ENCODE assay signal across 9 mouse cellular contexts in the genomic region with DNA sequence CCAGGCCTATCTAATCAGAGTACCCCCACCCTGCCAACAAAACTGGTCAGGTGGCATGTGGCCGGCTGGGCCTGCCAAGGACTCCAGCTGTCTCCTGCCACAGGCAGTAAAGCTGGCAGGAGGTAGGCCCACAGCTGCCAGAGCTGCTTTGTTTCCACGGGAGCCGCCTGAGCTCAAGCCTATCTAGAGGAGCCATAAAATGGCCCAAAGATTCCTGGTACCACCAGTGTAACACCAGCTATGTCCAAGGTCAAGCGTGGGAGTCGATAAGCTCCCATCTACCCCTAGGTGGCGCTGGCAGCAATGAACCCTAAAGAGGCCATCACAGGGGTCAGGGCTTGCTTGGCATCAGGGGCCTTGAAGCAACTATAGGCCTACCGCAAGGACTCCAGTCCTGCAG. TPM values are rescaled to one million over a fixed set of nuclear protein-coding genes. Genes with fewer than 3 reads are reported as not detected.
DNase-seq lines count a peak whose midpoint lies in the region; ATAC-seq and TF ChIP-seq lines count a peak whose summit lies in the region.
"Had no signal": no experiment of that assay in that cellular context is flagged by ENCODE, and none has a peak within 500 bp of the region (broad histone marks: within the 10 kb centered on the region; RNA-seq: fewer than 3 reads in every experiment).

No protein-coding gene starts in this region.

- H3K4me1 ChIP-seq in kidney, embryonic 16.5 days (ENCODE audit: insufficient read depth, low read length), result no peaks in the 10 kb centered on the region

- no peak overlapping the region for H3K4me3 ChIP-seq in layer of hippocampus, adult 2 months
- no peak overlapping the region for H3K4me3 ChIP-seq in kidney, embryonic 16.5 days (ENCODE audit: low read length)

- DNase-seq in layer of hippocampus, adult 2 months (ENCODE audit: low spot score in 2 of 2), result no peak
- DNase-seq in layer of hippocampus, postnatal 36 days, result no peak
- peak; percentile 34 for DNase-seq in adipocyte (ENCODE audit: low spot score)
- peak; percentile 78 for DNase-seq in gastrocnemius, postnatal 14 days
- DNase-seq in urinary bladder, postnatal 10 days (ENCODE audit: low spot score), result no peak
- no peak for DNase-seq in layer of hippocampus, postnatal 14 days (ENCODE audit: low spot score in 2 of 2)

- no peak overlapping the region for H3K27ac ChIP-seq in layer of hippocampus, adult 2 months
- 0 out of 2 replicates have a peak overlapping the region, but pooled peaks have one; percentile 12 for H3K27ac ChIP-seq in kidney, embryonic 16.5 days (ENCODE audit: low read length)
- H3K27ac ChIP-seq: macrophage had no signal

- H3K36me3 ChIP-seq in kidney, embryonic 16.5 days (ENCODE audit: insufficient read depth, low read length), result peaks cover 10% of the 10 kb centered on the region; the same call in 1 of the 2 replicates

- no peak overlapping the region for H3K4me2 ChIP-seq in kidney, embryonic 16.5 days (replicated peaks; ENCODE audit: low read depth, low read length)

- intact Hi-C loops in gastrocnemius, postnatal 14 days (cut with DNase I; ENCODE audit: low total_unique reads), result no loop called here

- peaks cover 4% of the 10 kb centered on the region; the same call in 1 of the 2 replicates for H3K9me3 ChIP-seq in kidney, embryonic 16.5 days (ENCODE audit: low read length)

- ATAC-seq in kidney, embryonic 16.5 days (ENCODE audit: low FRiP score, low TSS enrichment), result 0 out of 2 replicates have a peak, but pooled peaks have one; percentile 36
- ATAC-seq in megakaryocyte-erythroid progenitor cell, adult 5-6 weeks (replicated peaks; ENCODE audit: low FRiP score, low TSS enrichment, poor library complexity, severe bottlenecking), result peak; percentile 65; the same call in 1 of the 2 replicates

- TF ChIP-seq CTCF in layer of hippocampus, adult 2 months (conservative IDR thresholded peaks at IDR 0.05), result peak; percentile 78

- no peak overlapping the region for H3K9ac ChIP-seq in kidney, embryonic 16.5 days (replicated peaks; ENCODE audit: low read length)

- H3K27me3 ChIP-seq in kidney, embryonic 16.5 days (ENCODE audit: insufficient read depth, low read length), result no peaks in the 10 kb centered on the region

- WGBS in kidney, embryonic 16.5 days, result 53% methylated on average over 7 of the region's 7 CpGs

RNA-seq across cellular contexts. Expression of gene Lama5, which starts 17.8 kb away (rescaled TPM):
- 1 to 10 TPM; 6.9 to 8.9 TPM for total RNA-seq in layer of hippocampus, adult 2 months (2021)
- 10 to 100 TPM in 1 of 2 experiments, 1 to 10 TPM in 1; 6.5 to 11.0 TPM for total RNA-seq in layer of hippocampus, postnatal 36 days (2021)
- 10 to 100 TPM; 17.9 to 18.0 TPM for total RNA-seq in gastrocnemius, postnatal 14 days (2021)
- polyA plus RNA-seq in kidney, embryonic 16.5 days (2015; fragmentation: Nextera tagmentation; extraction: Ambion mirVana), result 53.1 and 57.4 TPM in 2 replicates
- total RNA-seq in megakaryocyte-erythroid progenitor cell, adult 5-6 weeks (2014; fragmentation: Nextera tagmentation), result 0.04 and 0.25 TPM in 2 replicates
- 0.05 TPM in 1 of 2 replicates, not detected in the other for total RNA-seq in megakaryocyte-erythroid progenitor cell, adult 5-6 weeks (2017)
- 10 to 100 TPM in 1 of 2 experiments, 1 to 10 TPM in 1; 7.3 to 10.7 TPM for total RNA-seq in layer of hippocampus, postnatal 14 days (2021)
- polyA plus RNA-seq: macrophage had no signal

RNA-seq across cellular contexts. Expression of gene Adrm1, which starts 36.6 kb away (rescaled TPM):
- 100 to 1,000 TPM; 105 to 108 TPM for total RNA-seq in layer of hippocampus, adult 2 months (2021)
- 100 to 1,000 TPM in 1 of 2 experiments, 10 to 100 TPM in 1; 96.9 to 103 TPM for total RNA-seq in layer of hippocampus, postnatal 36 days (2021)
- total RNA-seq in gastrocnemius, postnatal 14 days (2021), result 10 to 100 TPM; 95.7 to 97.3 TPM
- polyA plus RNA-seq in kidney, embryonic 16.5 days (2015; fragmentation: Nextera tagmentation; extraction: Ambion mirVana), result 200 and 208 TPM in 2 replicates
- total RNA-seq in megakaryocyte-erythroid progenitor cell, adult 5-6 weeks (2014; fragmentation: Nextera tagmentation), result 143 and 144 TPM in 2 replicates
- total RNA-seq in megakaryocyte-erythroid progenitor cell, adult 5-6 weeks (2017), result 51.7 and 76.2 TPM in 2 replicates
- total RNA-seq in layer of hippocampus, postnatal 14 days (2021), result 100 to 1,000 TPM in 1 of 2 experiments, 10 to 100 TPM in 1; 98.4 to 104 TPM

RNA-seq across cellular contexts. Expression of gene Rps21, which starts 49.3 kb away (rescaled TPM):
- total RNA-seq in layer of hippocampus, adult 2 months (2021), result 100 to 1,000 TPM; 713 to 738 TPM
- 100 to 1,000 TPM; 665 to 743 TPM for total RNA-seq in layer of hippocampus, postnatal 36 days (2021)
- 100 to 1,000 TPM; 456 to 506 TPM for total RNA-seq in gastrocnemius, postnatal 14 days (2021)
- 435 and 485 TPM in 2 replicates for polyA plus RNA-seq in kidney, embryonic 16.5 days (2015; fragmentation: Nextera tagmentation; extraction: Ambion mirVana)
- 3,693 and 4,041 TPM in 2 replicates for total RNA-seq in megakaryocyte-erythroid progenitor cell, adult 5-6 weeks (2014; fragmentation: Nextera tagmentation)
- total RNA-seq in megakaryocyte-erythroid progenitor cell, adult 5-6 weeks (2017), result 2,831 and 3,324 TPM in 2 replicates
- total RNA-seq in layer of hippocampus, postnatal 14 days (2021), result 100 to 1,000 TPM; 571 to 582 TPM

Comparison
In these comparisons a context has a peak if more than half of its experiments do, and no peak if none do; other contexts are left out.
1. DNase-seq: peak in adipocyte (single experiment) and gastrocnemius, postnatal 14 days (single experiment); none in layer of hippocampus, adult 2 months (0 of 2), layer of hippocampus, postnatal 36 days (0 of 2), urinary bladder, postnatal 10 days (single experiment) and layer of hippocampus, postnatal 14 days (0 of 2).
2. RNA of gene Lama5, which starts 17.8 kb away (total RNA-seq): 17.9 to 18.0 TPM in gastrocnemius, postnatal 14 days, 6.5 to 11.0 TPM in layer of hippocampus, postnatal 36 days, 7.3 to 10.7 TPM in layer of hippocampus, postnatal 14 days and 6.9 to 8.9 TPM in layer of hippocampus, adult 2 months; 0.04 to 0.25 TPM in megakaryocyte-erythroid progenitor cell, adult 5-6 weeks; every median in the first group is over 4 times any median in the second.